Mouse (Mus musculus) midbrain, embryonic 11.5 days (tissue): ENCODE data around the gene Tsc22d1. TPM values are rescaled to one million over a fixed set of nuclear protein-coding genes. Genes with fewer than 3 reads are reported as not detected.

Source experiments
- ATAC-seq: fragments of 200-750 bp; cut with Nextera tagmentation; 2 replicates; pipeline ENCODE4 v1.8.0; 2017; ENCODE audit warnings: moderate TSS enrichment, moderate library complexity; ENCODE audit not compliant: low FRiP score
- DNase-seq: peaks from one replicate; pipeline ENCODE4 v3.0.0; 2015; ENCODE audit warnings: low spot score; ENCODE audit errors: missing footprints
- H3K27ac ChIP-seq: fragments of 300-500 bp; sonication (generic); 2 replicates; pipeline ENCODE4 v1.5.1; 2014; ENCODE audit warnings: low read depth, low read length
- H3K27me3 ChIP-seq: fragments of 300-500 bp; sonication (generic); 2 replicates; pipeline ENCODE4 v1.6.1; 2014; ENCODE audit warnings: mild to moderate bottlenecking, low read length, moderate library complexity, mixed read lengths; ENCODE audit not compliant: control insufficient read depth, insufficient read depth
- H3K36me3 ChIP-seq: fragments of 300-500 bp; sonication (generic); 2 replicates; pipeline ENCODE4 v1.6.1; 2014; ENCODE audit warnings: mild to moderate bottlenecking, low read length, moderate library complexity, mixed read lengths; ENCODE audit not compliant: control insufficient read depth, insufficient read depth
- H3K4me1 ChIP-seq: fragments of 300-500 bp; sonication (generic); 2 replicates; pipeline ENCODE4 v1.6.1; 2014; ENCODE audit warnings: low read length; ENCODE audit not compliant: control insufficient read depth, insufficient read depth
- H3K4me2 ChIP-seq: fragments of 300-500 bp; sonication (generic); 2 replicates; pipeline ENCODE4 v1.6.1; 2014; ENCODE audit warnings: mild to moderate bottlenecking, moderate library complexity
- H3K4me3 ChIP-seq: fragments of 300-500 bp; sonication (generic); 2 replicates; pipeline ENCODE4 v1.5.1; 2014; ENCODE audit warnings: low read depth, low read length
- H3K9ac ChIP-seq: fragments of 300-500 bp; sonication (generic); 2 replicates; pipeline ENCODE4 v1.6.1; 2014; ENCODE audit warnings: low read length
- H3K9me3 ChIP-seq: fragments of 300-500 bp; sonication (generic); 2 replicates; pipeline ENCODE4 v1.6.1; 2016; ENCODE audit warnings: low read length; ENCODE audit not compliant: control insufficient read depth
- WGBS: fragments of 180-500 bp; shearing (Covaris S2); extraction: QIAGEN DNeasy Blood & Tissue Kit; methylation state at CpG from one replicate; pipeline ENCODE4 v1.1.7; 2014; 5-methylcytosine and 5-hydroxymethylcytosine counted together
- polyA plus RNA-seq: library from polyadenylated mRNA; unstranded; fragments of >200 nt; fragmentation: Nextera tagmentation; extraction: Ambion mirVana; gene quantifications from 2 replicates; pipeline ENCODE4 v1.2.1, GENCODE M21; 2014

Tsc22d1 gene
- polyA plus RNA-seq, 1 experiment from 2014 or later, result 495 TPM

DNA sequence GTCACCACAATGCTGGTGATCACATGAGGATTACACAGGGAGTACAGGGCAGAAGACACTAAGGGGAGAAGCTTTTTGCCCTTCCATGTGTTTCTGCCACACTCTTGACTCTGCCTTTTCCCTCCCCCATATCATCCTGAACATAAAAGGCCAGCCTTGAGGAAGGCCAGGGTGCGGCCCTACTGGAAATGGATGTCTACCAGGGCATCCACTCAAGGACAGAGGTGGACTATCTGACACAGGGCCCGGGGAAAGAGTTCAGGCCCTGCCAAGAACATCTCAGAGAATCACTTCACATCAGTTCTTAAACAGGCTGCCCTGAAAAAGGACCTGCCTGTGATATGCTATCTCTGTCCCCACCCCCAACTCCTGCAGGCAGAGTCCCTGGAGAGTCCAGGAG lies 126.6 kb downstream of the Tsc22d1 start:
- DNase-seq (no peak), ATAC-seq (no peak)
- WGBS, result 93% methylated on average over 2 of the region's 2 CpGs
- Histone ChIP-seq H3K9ac (no peak overlapping the region), H3K4me3 (no peak overlapping the region), H3K27me3 (no peaks in the 10 kb centered on the region), H3K36me3 (no peaks in the 10 kb centered on the region), H3K4me1 (no peaks in the 10 kb centered on the region; the same call in 1 of the 2 replicates), H3K27ac (no peak overlapping the region), H3K9me3 (no peaks in the 10 kb centered on the region), H3K4me2 (no peak overlapping the region)

DNA sequence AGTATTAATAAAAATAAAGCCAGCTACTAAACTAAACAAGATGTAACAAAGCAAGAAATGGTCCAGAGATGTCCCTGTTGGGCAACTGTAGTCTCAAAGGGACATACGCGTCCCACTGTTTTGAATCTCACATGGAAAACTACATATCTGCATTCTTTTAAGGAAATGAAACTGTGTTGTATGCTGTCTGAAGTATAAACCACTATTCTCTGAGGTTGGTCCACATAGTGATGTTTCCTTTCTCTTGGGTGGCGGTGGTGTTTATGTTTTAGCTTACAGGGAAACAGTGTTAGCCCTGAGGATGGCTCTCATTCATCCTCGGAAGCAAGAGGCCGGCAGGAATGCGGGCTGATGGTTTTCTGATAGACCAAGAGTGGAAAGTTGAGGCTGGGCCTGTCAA lies 129.4 kb downstream of the Tsc22d1 start:
- 90% methylated on average over 6 of the region's 6 CpGs for WGBS
- DNase-seq (no peak), ATAC-seq (no peak)
- Histone ChIP-seq H3K27me3 (no peaks in the 10 kb centered on the region), H3K9me3 (no peaks in the 10 kb centered on the region), H3K4me2 (no peak overlapping the region), H3K4me1 (no peaks in the 10 kb centered on the region; the same call in 1 of the 2 replicates), H3K4me3 (no peak overlapping the region), H3K27ac (no peak overlapping the region), H3K36me3 (no peaks in the 10 kb centered on the region), H3K9ac (no peak overlapping the region)

DNA sequence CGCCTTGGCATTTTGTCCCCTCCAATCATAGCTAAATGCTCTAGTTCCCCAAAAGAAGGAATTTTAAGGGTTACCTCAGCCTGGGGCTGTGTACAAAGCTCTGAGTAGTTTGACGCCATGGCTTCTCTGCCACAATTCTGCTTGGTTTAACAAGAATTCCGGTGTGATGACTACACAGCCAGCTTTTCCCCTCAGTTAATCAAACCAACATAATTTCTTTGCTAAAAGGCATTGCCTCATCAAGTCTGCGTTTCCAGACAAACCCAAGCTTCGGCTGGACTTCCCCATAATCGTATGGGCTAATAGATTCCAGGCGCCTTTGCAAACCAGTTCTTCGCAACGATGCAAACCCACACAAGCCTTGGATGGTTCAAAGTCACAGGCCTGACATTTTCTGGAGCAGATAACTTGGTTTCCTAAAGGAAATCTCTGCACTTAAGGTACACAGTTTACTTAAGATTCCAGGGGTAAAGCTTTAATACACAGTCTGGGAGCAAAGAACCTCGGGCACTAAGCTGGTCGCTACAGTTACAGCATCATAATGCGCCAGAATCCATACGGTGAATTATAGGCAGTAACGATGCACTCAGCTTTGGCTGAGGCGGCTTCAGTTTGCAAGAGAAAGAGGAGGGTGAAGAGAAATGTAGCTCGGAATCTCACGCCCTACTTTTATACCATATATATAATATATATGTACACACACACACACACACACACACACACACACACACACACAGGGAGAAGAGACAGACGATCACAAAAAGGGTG lies 140.7 kb downstream of the Tsc22d1 start:
- ATAC-seq (no peak), DNase-seq (no peak)
- H3K27me3 ChIP-seq, result no peaks in the 10 kb centered on the region; the same call in 1 of the 2 replicates
- WGBS, result 70% methylated on average over 18 of the region's 18 CpGs
- H3K9ac ChIP-seq, result peak overlapping the region; percentile 86; the same call in 1 of the 2 replicates
- H3K36me3 ChIP-seq, result no peaks in the 10 kb centered on the region
- H3K4me3 ChIP-seq, result peak overlapping the region; percentile 71
- no peak overlapping the region for H3K27ac ChIP-seq
- H3K9me3 ChIP-seq, result no peaks in the 10 kb centered on the region
- peaks cover 7% of the 10 kb centered on the region; the same call in 1 of the 2 replicates for H3K4me1 ChIP-seq
- peak overlapping the region; percentile 93 for H3K4me2 ChIP-seq

DNA sequence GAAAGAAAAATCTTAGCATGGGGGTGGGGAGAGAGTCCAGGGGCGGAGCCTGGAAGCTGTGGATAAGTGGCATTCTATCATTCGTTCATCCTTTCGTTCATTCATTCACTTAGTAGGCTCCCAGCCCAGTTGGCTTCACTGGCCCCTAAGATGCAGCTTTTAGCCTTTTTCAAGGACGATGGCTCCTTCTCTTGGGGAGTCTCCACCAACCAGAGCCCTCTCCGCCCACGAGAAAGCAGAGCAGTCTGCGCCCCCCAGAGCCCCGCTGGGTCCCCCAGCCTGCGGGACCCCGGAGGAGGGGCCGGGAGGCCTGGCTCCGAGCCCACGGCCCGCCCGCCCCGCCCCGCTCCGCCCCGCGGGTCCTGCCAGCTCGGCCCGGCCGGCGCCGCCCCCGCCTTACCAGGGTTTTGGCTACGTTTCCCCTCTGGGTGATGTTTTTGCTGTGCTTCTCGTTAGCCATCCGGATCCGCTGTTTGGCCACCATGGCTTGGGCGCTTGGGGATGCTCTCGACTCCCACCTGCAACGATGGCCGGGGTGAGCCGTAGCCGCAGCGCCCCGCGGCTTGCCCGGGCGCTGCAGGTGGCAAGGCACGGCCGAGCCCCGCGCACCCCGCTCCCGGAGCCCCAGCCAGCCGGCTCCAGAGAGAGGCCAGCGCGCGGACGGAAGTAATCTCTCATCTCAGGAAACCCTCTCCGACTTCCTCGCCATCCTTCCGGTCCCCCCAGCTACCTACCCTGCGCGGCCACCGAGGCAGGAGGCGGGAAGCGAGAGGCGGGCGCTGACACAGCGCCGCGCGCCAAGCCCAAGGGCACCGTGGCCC lies 141.5 kb downstream of the Tsc22d1 start:
- H3K4me3 ChIP-seq, result peak overlapping the region; percentile 71
- under 1% methylated on average over 61 of the region's 67 CpGs for WGBS
- peak overlapping the region; percentile 86 for H3K9ac ChIP-seq
- H3K9me3 ChIP-seq, result no peaks in the 10 kb centered on the region
- DNase-seq, result peak; percentile 97
- H3K4me2 ChIP-seq, result peak overlapping the region; percentile 93
- H3K27ac ChIP-seq, result peak overlapping the region; percentile 40; the same call in 1 of the 2 replicates
- no peaks in the 10 kb centered on the region; the same call in 1 of the 2 replicates for H3K27me3 ChIP-seq
- H3K36me3 ChIP-seq, result no peaks in the 10 kb centered on the region
- peak; percentile 82 for ATAC-seq
- peaks cover 7% of the 10 kb centered on the region; the same call in 1 of the 2 replicates for H3K4me1 ChIP-seq

DNA sequence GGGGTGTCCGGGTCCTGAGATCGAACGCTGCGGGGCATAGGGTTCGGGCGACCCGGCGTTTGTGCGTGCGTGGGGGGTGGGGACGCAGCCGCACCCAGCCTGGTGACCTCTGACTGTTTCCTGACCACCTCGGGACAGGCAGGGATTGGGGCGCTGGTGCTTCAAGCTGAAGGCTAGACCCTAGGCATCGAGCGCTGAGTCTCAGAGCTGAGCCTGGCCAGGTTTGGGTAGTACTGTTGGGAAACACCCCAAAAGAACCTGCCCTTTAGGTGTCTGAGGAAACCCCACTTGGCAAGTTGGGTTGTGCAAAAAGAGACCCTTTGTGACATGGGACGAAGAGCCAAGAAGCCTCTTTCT lies 142.1 kb downstream of the Tsc22d1 start, which contains the start of gene Serp2:
Gene Serp2, minus strand, starts transcription at position 38 of the 357 bp plus-strand sequence.
- Histone ChIP-seq H3K27ac (peak within 1 kb of the TSS; percentile 40; the same call in 1 of the 2 replicates), H3K4me1 (peaks cover 7% of the 10 kb centered on the region; the same call in 1 of the 2 replicates), H3K4me2 (peak within 1 kb of the TSS; percentile 93), H3K27me3 (no peaks in the 10 kb centered on the region; the same call in 1 of the 2 replicates), H3K4me3 (peak within 1 kb of the TSS; percentile 71), H3K9me3 (no peaks in the 10 kb centered on the region), H3K36me3 (no peaks in the 10 kb centered on the region), H3K9ac (peak within 1 kb of the TSS; percentile 86)
- no peak for DNase-seq
- 9% methylated on average over 17 of the region's 17 CpGs for WGBS
- no peak for ATAC-seq

Other genes with a start within 250 kb of the Tsc22d1 start
- 45.5 and 47.3 TPM in 2 replicates for gene Serp2, start 141.9 kb downstream of the Tsc22d1 start, polyA plus RNA-seq